Mouse (Mus musculus) right cerebral cortex, adult 18-20 months (tissue): ENCODE measurements at regions not wholly inside any gene's neighbourhood (a gene's known extent, or its start where the extent isn't known, plus 50 kb on each side); places are given as distances from the start of the nearest gene placed in this dataset.
A peak's percentile ranks its signal among the peaks of the same experiment; 100 is the strongest.

Source experiments
- DNase-seq: peaks from one replicate; pipeline ENCODE4 v3.0.0; 2022; ENCODE audit warnings: mixed read lengths

- no peak for DNase-seq
These were observed 590.9 kb upstream of the Plxna2 start for GRCm38 (mm10) chr1:194026958-194027692.

- no peak for DNase-seq
These were observed 591.8 kb upstream of the Plxna2 start for GRCm38 (mm10) chr1:194026213-194026612.

- DNase-seq, result peak; percentile 49
These were observed 598.7 kb upstream of the Plxna2 start for GRCm38 (mm10) chr1:194019282-194019681.

- no peak for DNase-seq
These were observed 622.1 kb upstream of the Camk1g start for GRCm38 (mm10) chr1:193992226-193992625.

GRCm38 (mm10) chr1:193989956-193990675 is 620.0 kb upstream of the Camk1g start:
- DNase-seq, result no peak

GRCm38 (mm10) chr1:193988970-193989904 is 619.1 kb upstream of the Camk1g start:
- DNase-seq, result no peak

- DNase-seq, result no peak
These were observed 610.5 kb upstream of the Camk1g start for GRCm38 (mm10) chr1:193980571-193980970.

- DNase-seq, result no peak
These were observed 601.4 kb upstream of the Camk1g start for GRCm38 (mm10) chr1:193971537-193971936.

GRCm38 (mm10) chr1:193969264-193969908 is 599.3 kb upstream of the Camk1g start:
- DNase-seq, result peak; percentile 1

GRCm38 (mm10) chr1:193967957-193968926 is 598.1 kb upstream of the Camk1g start:
- DNase-seq, result no peak

GRCm38 (mm10) chr1:193966652-193967555 is 596.8 kb upstream of the Camk1g start:
- no peak for DNase-seq

- DNase-seq, result no peak
These were observed 595.2 kb upstream of the Camk1g start for GRCm38 (mm10) chr1:193965278-193965677.

- no peak for DNase-seq
These were observed 581.8 kb upstream of the Camk1g start for GRCm38 (mm10) chr1:193951936-193952335.

GRCm38 (mm10) chr1:193949817-193950216 is 579.7 kb upstream of the Camk1g start:
- DNase-seq, result peak; percentile 2

- DNase-seq, result no peak
These were observed 577.0 kb upstream of the Camk1g start for GRCm38 (mm10) chr1:193946953-193947586.

GRCm38 (mm10) chr1:193935969-193936368 is 565.9 kb upstream of the Camk1g start:
- DNase-seq, result peak; percentile 3

- DNase-seq, result no peak
These were observed 564.2 kb upstream of the Camk1g start for GRCm38 (mm10) chr1:193934308-193934707.

GRCm38 (mm10) chr1:193931131-193931729 is 561.1 kb upstream of the Camk1g start:
- DNase-seq, result peak; percentile 31

GRCm38 (mm10) chr1:193928607-193929006 is 558.5 kb upstream of the Camk1g start:
- DNase-seq, result no peak
